ENCODE assay signal across 8 mouse cellular contexts in genomic region chr2:129199328-129200085, GRCm38 (mm10). TPM values are rescaled to one million over a fixed set of nuclear protein-coding genes. Genes with fewer than 3 reads are reported as not detected.
A peak's percentile ranks its signal among the peaks of the same experiment; 100 is the strongest.
DNase-seq lines count a peak whose midpoint lies in the region; ATAC-seq and TF ChIP-seq lines count a peak whose summit lies in the region.

No protein-coding gene starts in this region.

- TF ChIP-seq CTCF in lung, adult 2 months (IDR thresholded peaks at IDR 0.05; ENCODE audit: insufficient read depth, low read length): no peak

- DNase-seq in lung, adult 2 months: no peak
- no peak for DNase-seq in lung, postnatal 10 days
- DNase-seq in c-Kit-negative CD71-positive TER-119-positive erythroid progenitor cells, embryonic 14.5 days (ENCODE audit: low read depth, low spot score): peak; percentile 50
- DNase-seq in midbrain, embryonic 14.5 days: peak; percentile 65
- no peak for DNase-seq in B cell, adult 2 months

- H3K36me3 ChIP-seq in intestine, embryonic 15.5 days: no peaks in the 10 kb centered on the region
- peaks cover 33% of the 10 kb centered on the region for H3K36me3 ChIP-seq in midbrain, embryonic 14.5 days (ENCODE audit: control insufficient read depth, insufficient read depth, low read length)

- H3K4me2 ChIP-seq in intestine, embryonic 15.5 days (replicated peaks): peak overlapping the region; percentile 57
- H3K4me2 ChIP-seq in midbrain, embryonic 14.5 days (ENCODE audit: low read length): peak overlapping the region; percentile 71

- H3K4me3 ChIP-seq in lung, adult 2 months (replicated peaks; ENCODE audit: extremely low read depth, low read depth, low read length): peak overlapping the region; percentile 99
- H3K4me3 ChIP-seq in intestine, embryonic 15.5 days (replicated peaks): peak overlapping the region; percentile 84
- H3K4me3 ChIP-seq in midbrain, embryonic 14.5 days (replicated peaks; ENCODE audit: low read depth, low read length): peak overlapping the region; percentile 89

- peak overlapping the region; percentile 92; the same call in 1 of the 2 replicates for H3K27ac ChIP-seq in intestine, embryonic 15.5 days
- peak overlapping the region; percentile 93 for H3K27ac ChIP-seq in midbrain, embryonic 14.5 days (replicated peaks; ENCODE audit: low read depth, low read length)

- H3K9ac ChIP-seq in intestine, embryonic 15.5 days: peak overlapping the region; percentile 93
- H3K9ac ChIP-seq in midbrain, embryonic 14.5 days (replicated peaks; ENCODE audit: low read length): peak overlapping the region; percentile 83

- WGBS in lung, adult 2 months: 18% methylated on average over 31 of the region's 31 CpGs
- 9% methylated on average over 29 of the region's 31 CpGs for WGBS in intestine, embryonic 15.5 days
- WGBS in midbrain, embryonic 14.5 days: 16% methylated on average over 29 of the region's 31 CpGs

- no peak for TF ChIP-seq POLR2A in lung, adult 2 months (IDR thresholded peaks at IDR 0.05; ENCODE audit: borderline replicate concordance, extremely low read depth, low read depth, low read length)

- no peaks in the 10 kb centered on the region for H3K27me3 ChIP-seq in intestine, embryonic 15.5 days (replicated peaks)
- H3K27me3 ChIP-seq in midbrain, embryonic 14.5 days (ENCODE audit: control insufficient read depth, insufficient read depth, low read length): no peaks in the 10 kb centered on the region

- H3K4me1 ChIP-seq in lung, adult 2 months (ENCODE audit: control insufficient read depth, insufficient read depth, low read length): peaks cover 3% of the 10 kb centered on the region; the same call in 1 of the 2 replicates
- peaks cover 3% of the 10 kb centered on the region; the same call in 1 of the 2 replicates for H3K4me1 ChIP-seq in intestine, embryonic 15.5 days (replicated peaks)
- peaks cover 25% of the 10 kb centered on the region for H3K4me1 ChIP-seq in midbrain, embryonic 14.5 days (ENCODE audit: control insufficient read depth, insufficient read depth, low read length)

- H3K9me3 ChIP-seq in intestine, embryonic 15.5 days: no peaks in the 10 kb centered on the region
- no peaks in the 10 kb centered on the region for H3K9me3 ChIP-seq in midbrain, embryonic 14.5 days (ENCODE audit: control insufficient read depth, low read length)

- peak; percentile 37 for ATAC-seq in erythroblast, adult 5-6 weeks (replicated peaks; ENCODE audit: low FRiP score, poor library complexity, severe bottlenecking)
- ATAC-seq in intestine, embryonic 15.5 days: no peak
- peak; percentile 5; the same call in 1 of the 2 replicates for ATAC-seq in midbrain, embryonic 14.5 days (ENCODE audit: low FRiP score, low TSS enrichment)
- ATAC-seq in inflammation-experienced regulatory T-cells, adult 6 months: no peak

RNA-seq across cellular contexts. Expression of gene Slc20a1, which starts 0.9 kb away (rescaled TPM):
- 17.1 and 23.3 TPM in 2 replicates for polyA plus RNA-seq in lung, adult 2 months (2012; rRNA removed)
- 40.5 and 44.1 TPM in 2 replicates for total RNA-seq in erythroblast, adult 5-6 weeks (2015; ENCODE audit: low replicate concordance)
- total RNA-seq in erythroblast, adult 5-6 weeks (2017; ENCODE audit: low replicate concordance): 240 and 313 TPM in 2 replicates
- 33.6 and 35.4 TPM in 2 replicates for polyA plus RNA-seq in intestine, embryonic 15.5 days (2015; fragmentation: Nextera tagmentation; extraction: Ambion mirVana)
- polyA plus RNA-seq in midbrain, embryonic 14.5 days (2014; fragmentation: Nextera tagmentation; extraction: Ambion mirVana): 42.0 and 59.0 TPM in 2 replicates
- 100 to 1,000 TPM in 1 of 3 experiments, 10 to 100 TPM in 2; 95.3 to 104 (median 98.9) TPM for polyA plus RNA-seq in inflammation-experienced regulatory T-cells, adult 6 months (2017; shearing (Covaris generic))

Comparison
In these comparisons a context has a peak if more than half of its experiments do, and no peak if none do; other contexts are left out.
1. DNase-seq: peak in c-Kit-negative CD71-positive TER-119-positive erythroid progenitor cells, embryonic 14.5 days (single experiment) and midbrain, embryonic 14.5 days (single experiment); none in lung, adult 2 months (single experiment), lung, postnatal 10 days (single experiment) and B cell, adult 2 months (0 of 2).
2. ATAC-seq: peak in erythroblast, adult 5-6 weeks (single experiment) and midbrain, embryonic 14.5 days (single experiment); none in intestine, embryonic 15.5 days (single experiment) and inflammation-experienced regulatory T-cells, adult 6 months (single experiment).
3. Peak in every context shown above with its lines, with median percentiles within 50 percentile points of each other: H3K4me3 ChIP-seq.